Mouse (Mus musculus): ENCODE results near the gene Il12a. TPM values are rescaled to one million over a fixed set of nuclear protein-coding genes. Genes with fewer than 3 reads are reported as not detected.

The Il12a gene
- total and polyA plus RNA-seq, 3 experiments: 3.8 to 12.3 (median 11.2) TPM

DNA sequence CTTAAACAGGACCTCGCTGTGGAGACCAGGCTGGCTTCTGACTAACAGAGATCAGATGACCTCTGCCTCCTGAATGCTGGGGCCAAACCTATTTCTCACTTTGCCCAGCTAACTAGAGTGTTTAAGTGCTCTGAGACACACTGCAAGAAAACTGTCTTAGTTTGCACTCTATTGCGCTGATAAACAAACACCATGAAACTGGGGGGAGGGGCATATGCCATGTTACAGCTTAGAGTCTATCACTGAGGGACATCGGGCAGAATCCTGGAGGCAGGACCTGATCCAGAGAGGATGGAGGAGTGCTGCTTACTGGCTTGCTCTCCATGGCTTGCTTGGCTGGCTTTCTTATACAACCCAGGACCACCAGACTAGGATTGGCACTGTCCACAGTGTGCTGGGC lies 8.2 kb downstream of the Il12a start:
- Histone ChIP-seq H3K9ac (ENCODE audit: insufficient read depth, low read depth) (no peak overlapping the region), H3K4me1 (ENCODE audit: control insufficient read depth in 1 of 2, insufficient read depth in 2 of 2) (peaks cover 8 to 65% of the 10 kb centered on the region in 2 experiments), H3K4me2 (ENCODE audit: insufficient read depth, low read depth, poor library complexity, severe bottlenecking) (no peak overlapping the region), H3K27ac (ENCODE audit: insufficient read depth, low read depth) (no peak overlapping the region), H3K27me3 (replicated peaks) (no peaks in the 10 kb centered on the region), H3K36me3 (replicated peaks in 1 of 2; ENCODE audit: control insufficient read depth in 1 of 2, insufficient read depth in 1 of 2, low read length in 1 of 2) (peaks cover 34 to 35% of the 10 kb centered on the region in 2 experiments), H3K4me3 (replicated peaks in 1 of 3; ENCODE audit: low read depth in 2 of 3, low read length in 2 of 3, poor library complexity in 1 of 3) (no peak overlapping the region), H3K79me2 (replicated peaks; ENCODE audit: control insufficient read depth, extremely low read depth, insufficient read depth, poor library complexity, severe bottlenecking) (no peaks in the 10 kb centered on the region), H3K9me3 (replicated peaks; ENCODE audit: low read length) (peaks cover 3% of the 10 kb centered on the region)
- in situ Hi-C loops (cut with MboI; ENCODE audit: low pct_ligation_motif_present, low pct_unique_long_range_greater_than_20kb, low sequenced_read_pairs) (no loop called here), dilution Hi-C loops (cut with MboI; ENCODE audit: extremely low pct_ligation_motif_present, extremely low pct_unique_long_range_greater_than_20kb, low sequenced_read_pairs) (no loop called here)
- no peak for TF ChIP-seq IRF4 (IDR thresholded peaks at IDR 0.05; ENCODE audit: low read depth, low read length)
- no peak for TF ChIP-seq POLR2A (IDR thresholded peaks at IDR 0.05; ENCODE audit: low read depth, low read length)
- no peak for TF ChIP-seq MAX (IDR thresholded peaks at IDR 0.05; ENCODE audit: low read length)
- TF ChIP-seq USF1 (IDR thresholded peaks at IDR 0.05; ENCODE audit: low read depth, low read length): no peak
- DNase-seq (ENCODE audit: extremely low read depth): no peak

DNA sequence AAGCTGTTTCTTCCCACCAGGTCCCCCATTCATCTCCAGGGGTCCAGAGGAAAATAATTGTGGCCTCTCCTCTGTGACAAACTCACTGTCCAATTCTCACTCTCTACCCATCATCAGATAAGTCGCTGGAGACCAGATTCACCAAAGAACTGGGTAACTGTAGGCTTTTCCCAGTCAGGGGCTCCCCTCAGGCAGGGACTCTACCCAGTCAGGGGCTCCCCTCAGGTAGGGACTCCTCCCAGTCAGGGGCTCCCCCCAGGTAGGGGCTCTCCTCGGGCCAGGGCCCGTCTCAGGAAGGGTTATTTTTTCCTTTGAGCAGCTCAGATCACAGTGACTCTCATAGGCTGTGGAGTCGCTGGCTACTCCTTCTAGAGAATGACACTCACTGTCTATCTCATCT lies 9.6 kb downstream of the Il12a start:
- Histone ChIP-seq H3K4me1 (ENCODE audit: control insufficient read depth in 1 of 2, insufficient read depth in 2 of 2) (peaks cover 6 to 64% of the 10 kb centered on the region in 2 experiments), H3K4me2 (ENCODE audit: insufficient read depth, low read depth, poor library complexity, severe bottlenecking) (no peak overlapping the region; the same call in 1 of the 2 replicates), H3K36me3 (replicated peaks in 1 of 2; ENCODE audit: control insufficient read depth in 1 of 2, insufficient read depth in 1 of 2, low read length in 1 of 2) (peaks cover 27 to 33% of the 10 kb centered on the region in 2 experiments), H3K9ac (ENCODE audit: insufficient read depth, low read depth) (no peak overlapping the region), H3K4me3 (replicated peaks in 1 of 3; ENCODE audit: low read depth in 2 of 3, low read length in 2 of 3, poor library complexity in 1 of 3) (no peak overlapping the region), H3K27me3 (replicated peaks) (no peaks in the 10 kb centered on the region), H3K9me3 (replicated peaks; ENCODE audit: low read length) (peaks cover 3% of the 10 kb centered on the region), H3K27ac (ENCODE audit: insufficient read depth, low read depth) (no peak overlapping the region), H3K79me2 (replicated peaks; ENCODE audit: control insufficient read depth, extremely low read depth, insufficient read depth, poor library complexity, severe bottlenecking) (no peaks in the 10 kb centered on the region)
- in situ Hi-C loops (cut with MboI; ENCODE audit: low pct_ligation_motif_present, low pct_unique_long_range_greater_than_20kb, low sequenced_read_pairs): loop anchor here (25.0 kb wide), 1 partner anchor 638 kb away; the partner anchor contains the start of gene Schip1
- dilution Hi-C loops (cut with MboI; ENCODE audit: extremely low pct_ligation_motif_present, extremely low pct_unique_long_range_greater_than_20kb, low sequenced_read_pairs): no loop called here
- no peak for DNase-seq (ENCODE audit: extremely low read depth)
- TF ChIP-seq TCF12 (IDR thresholded peaks at IDR 0.05; ENCODE audit: low read depth, low read length) (0 out of 2 replicates have a peak, but pooled peaks have one; percentile 30), USF2 (conservative IDR thresholded peaks at IDR 0.05; ENCODE audit: low read depth, low read length) (no peak), IRF4 (IDR thresholded peaks at IDR 0.05; ENCODE audit: low read depth, low read length) (peak; percentile 51; the same call in 1 of the 2 replicates), MAZ (IDR thresholded peaks at IDR 0.05; ENCODE audit: low read depth, low read length) (no peak), MEF2A (IDR thresholded peaks at IDR 0.05; ENCODE audit: borderline replicate concordance, low read depth, low read length) (0 out of 2 replicates have a peak, but pooled peaks have one; percentile 30), JUND (conservative IDR thresholded peaks at IDR 0.05; ENCODE audit: low read depth, low read length) (no peak)

DNA sequence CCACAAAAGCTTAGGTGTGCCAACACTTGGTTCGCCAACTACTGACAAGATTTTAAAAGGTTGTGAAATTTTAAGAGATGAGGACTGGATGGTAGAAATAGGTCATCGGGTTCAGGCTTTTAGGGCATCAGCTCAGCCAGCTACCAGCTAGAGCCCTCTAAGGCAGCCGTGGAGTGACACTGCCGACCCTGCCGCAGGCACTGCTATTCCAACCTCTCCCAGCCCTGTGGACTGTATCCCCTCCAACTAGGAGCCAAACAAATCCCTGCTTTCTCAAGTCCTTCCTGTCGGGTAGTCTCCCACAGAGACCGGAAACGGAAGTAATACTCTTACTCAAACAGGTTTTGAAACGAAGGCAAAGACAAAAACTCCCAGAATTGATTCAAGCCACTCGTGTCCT lies 15.9 kb downstream of the Il12a start:
- H3K27me3 ChIP-seq (replicated peaks): no peaks in the 10 kb centered on the region
- H3K36me3 ChIP-seq (replicated peaks in 1 of 2; ENCODE audit: control insufficient read depth in 1 of 2, insufficient read depth in 1 of 2, low read length in 1 of 2): no peaks in the 10 kb centered on the region
- dilution Hi-C loops (cut with MboI; ENCODE audit: extremely low pct_ligation_motif_present, extremely low pct_unique_long_range_greater_than_20kb, low sequenced_read_pairs): no loop called here
- peaks cover 3% of the 10 kb centered on the region for H3K9me3 ChIP-seq (replicated peaks; ENCODE audit: low read length)
- no peak for DNase-seq (ENCODE audit: extremely low read depth)
- no peak overlapping the region for H3K4me2 ChIP-seq (ENCODE audit: insufficient read depth, low read depth, poor library complexity, severe bottlenecking)
- TF ChIP-seq TBP (conservative IDR thresholded peaks at IDR 0.05; ENCODE audit: low read depth, low read length): no peak
- no peak for TF ChIP-seq BHLHE40 (IDR thresholded peaks at IDR 0.05; ENCODE audit: low read depth, low read length)
- TF ChIP-seq MAFK (IDR thresholded peaks at IDR 0.05; ENCODE audit: insufficient replicate concordance, low read length): no peak
- no peak overlapping the region for H3K9ac ChIP-seq (ENCODE audit: insufficient read depth, low read depth)
- no peaks in the 10 kb centered on the region for H3K79me2 ChIP-seq (replicated peaks; ENCODE audit: control insufficient read depth, extremely low read depth, insufficient read depth, poor library complexity, severe bottlenecking)
- in situ Hi-C loops (cut with MboI; ENCODE audit: low pct_ligation_motif_present, low pct_unique_long_range_greater_than_20kb, low sequenced_read_pairs): loop anchor here (25.0 kb wide), 1 partner anchor 644 kb away; the partner anchor contains the start of gene Schip1
- no peak overlapping the region for H3K27ac ChIP-seq (ENCODE audit: insufficient read depth, low read depth)
- peaks cover 2 to 37% of the 10 kb centered on the region in 2 experiments; a peak in 2 of 4 replicates for H3K4me1 ChIP-seq (ENCODE audit: control insufficient read depth in 1 of 2, insufficient read depth in 2 of 2)
- H3K4me3 ChIP-seq (replicated peaks in 1 of 3; ENCODE audit: low read depth in 2 of 3, low read length in 2 of 3, poor library complexity in 1 of 3): no peak overlapping the region

Measured in CH12.LX (cell line).